Mouse (Mus musculus) adrenal gland, adult 8-10 months (tissue): ENCODE results near the gene Sv2a. TPM values are rescaled to one million over a fixed set of nuclear protein-coding genes. Genes with fewer than 3 reads are reported as not detected.
"Not testable (repeated sequence)": the region's sequence is repeated elsewhere in the genome, so short reads cannot be mapped to it uniquely, and the experiment has no call there.

Source experiments
- DNase-seq: peaks from one replicate; pipeline ENCODE4 v3.0.0; 2022
- total RNA-seq, 4 experiments: library from RNA; stranded (reverse); gene quantifications; 2 replicates each; pipeline ENCODE4 v1.2.4; 2022

Gene Sv2a
- total RNA-seq, 4 experiments from 2014 or later = 9.4 to 16.7 (median 13.6) TPM

DNA sequence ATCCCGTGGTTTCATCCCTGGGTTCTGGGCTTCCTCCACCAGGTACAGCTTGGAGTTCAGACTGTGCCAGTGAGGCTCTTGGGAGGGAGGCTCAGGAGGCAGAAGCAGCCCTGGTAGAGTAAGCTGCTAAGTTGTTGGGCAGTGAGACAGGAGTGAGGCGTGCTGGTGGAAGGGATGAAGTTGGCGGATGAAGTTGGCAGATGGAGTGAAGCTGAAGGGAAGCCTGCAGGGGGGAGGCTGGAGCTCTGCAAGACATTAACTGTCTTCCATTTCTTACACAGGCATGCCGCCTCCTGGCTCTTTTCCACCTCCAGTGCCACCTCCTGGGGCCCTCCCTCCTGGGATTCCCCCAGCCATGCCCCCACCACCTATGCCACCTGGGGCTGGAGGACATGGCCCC is 6.9 kb upstream of the Sv2a start:
- DNase-seq = not testable (repeated sequence)

DNA sequence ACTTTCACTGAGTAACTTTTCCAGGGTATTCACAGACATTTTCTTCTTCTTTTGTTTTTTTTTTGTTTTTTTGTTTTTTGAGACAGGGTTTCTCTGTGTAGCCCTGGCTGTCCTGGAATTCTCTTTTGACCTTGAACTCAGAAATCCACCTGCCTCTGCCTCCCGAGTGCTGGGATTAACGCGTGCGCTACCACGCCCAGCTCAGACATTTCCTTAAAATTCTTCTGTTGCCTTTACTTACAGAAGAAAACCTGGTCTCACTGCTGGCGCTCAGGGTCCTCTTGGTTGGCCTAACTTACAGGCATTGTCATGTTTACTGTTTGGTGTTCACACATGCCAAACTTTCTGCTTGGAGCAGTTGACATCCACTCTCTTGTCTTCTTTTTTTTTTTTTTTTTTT is 5.7 kb upstream of the Sv2a start:
- DNase-seq = no peak

DNA sequence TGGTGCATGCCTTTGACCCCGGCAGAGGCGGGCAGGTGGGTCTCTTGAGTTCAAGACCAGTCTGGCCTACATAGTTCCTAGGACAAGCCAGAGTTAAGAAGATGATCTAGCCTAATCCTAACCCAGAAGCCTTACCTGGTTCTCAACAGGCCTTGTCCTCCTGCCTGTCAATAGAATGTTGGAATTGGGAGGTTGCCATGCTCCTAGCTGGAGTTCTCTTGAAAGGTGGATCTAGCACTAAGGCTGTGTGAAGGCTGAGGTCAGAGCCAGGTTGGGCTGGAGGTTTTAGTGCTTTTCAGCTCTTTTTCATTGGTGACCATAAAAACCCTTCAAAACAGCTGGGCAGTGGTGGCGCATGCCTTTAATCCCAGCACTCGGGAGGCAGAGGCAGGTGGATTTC is 2.5 kb upstream of the Sv2a start:
- no peak for DNase-seq

DNA sequence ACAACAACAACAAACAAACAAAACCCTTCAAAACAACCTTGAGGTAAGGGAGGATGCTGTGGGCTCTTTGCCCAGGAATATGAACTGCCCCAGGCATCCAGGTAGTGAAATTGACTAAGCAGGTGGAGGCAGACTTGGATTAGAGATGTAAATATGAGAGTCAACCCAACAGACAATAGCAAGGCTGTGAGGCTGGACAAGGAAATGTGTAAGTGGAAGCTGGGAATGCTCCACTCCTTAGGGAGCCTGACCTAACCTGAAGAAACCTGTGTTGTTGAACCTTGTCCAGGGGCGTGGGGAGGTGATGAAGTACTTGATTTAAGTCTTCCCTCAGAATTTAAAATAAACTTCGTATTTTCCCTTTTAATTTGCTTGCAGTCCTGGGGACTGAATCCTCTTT is 2.0 kb upstream of the Sv2a start:
- DNase-seq = no peak

DNA sequence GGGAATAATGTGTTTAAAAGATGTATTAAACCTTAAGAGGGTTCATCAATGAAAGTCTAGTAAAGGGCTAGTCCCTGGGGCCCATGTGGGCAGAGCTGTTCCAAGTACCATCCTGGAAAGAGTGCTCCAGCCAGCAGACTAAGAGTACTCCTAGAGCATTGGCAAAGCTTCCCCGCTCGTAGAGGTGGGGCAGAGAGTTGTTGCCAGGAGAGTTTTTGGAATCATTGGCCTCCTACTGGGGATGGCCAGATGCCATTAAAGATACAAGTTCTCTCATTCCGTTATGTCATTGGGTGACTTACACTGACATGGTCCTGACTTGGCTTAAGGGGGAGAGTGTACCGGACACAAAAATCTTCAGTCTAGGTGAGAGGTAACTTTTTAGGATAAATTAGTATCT is 1.4 kb upstream of the Sv2a start:
- DNase-seq = no peak

DNA sequence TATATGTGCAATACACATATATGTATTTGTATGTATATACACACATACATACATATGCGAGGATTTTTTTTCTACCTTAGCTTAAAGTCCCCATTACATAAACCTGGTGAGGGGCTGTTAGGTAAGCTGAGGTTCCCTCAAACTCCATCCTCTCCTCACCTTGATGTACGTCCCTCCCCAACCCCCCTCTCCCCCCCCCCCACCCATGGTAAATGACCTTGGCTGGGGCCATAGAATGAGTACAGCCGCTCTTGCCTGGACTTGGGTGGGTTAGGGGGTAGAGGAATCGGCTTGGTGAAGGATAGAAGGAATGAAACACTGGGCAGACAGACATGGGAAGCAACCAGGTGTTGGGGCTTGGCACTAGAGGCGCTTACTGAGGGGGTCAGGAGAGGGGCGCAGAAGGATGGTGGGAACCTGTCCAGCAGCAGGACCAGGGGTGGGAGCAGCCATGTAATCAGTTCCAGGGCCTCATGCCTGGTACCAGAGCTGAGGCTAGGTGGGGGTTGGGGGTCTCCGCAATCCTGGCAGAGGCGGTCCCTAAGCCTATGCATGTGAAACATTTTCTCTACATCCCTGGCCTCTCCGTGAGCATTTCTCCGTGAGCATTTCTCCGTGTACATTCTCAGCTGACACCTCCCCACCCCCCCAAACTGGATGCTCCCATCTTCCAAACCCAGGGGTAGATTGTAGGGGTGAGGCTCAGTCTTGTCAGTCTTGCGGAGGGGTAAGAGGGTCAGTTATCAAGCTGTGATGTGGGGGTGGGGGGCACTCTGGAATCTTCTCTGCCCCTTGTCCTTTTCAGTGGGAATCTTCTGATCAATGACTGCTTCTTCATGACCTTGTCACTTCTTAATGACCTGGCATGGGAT is 795 bp downstream of the Sv2a start:
- DNase-seq = no peak

DNA sequence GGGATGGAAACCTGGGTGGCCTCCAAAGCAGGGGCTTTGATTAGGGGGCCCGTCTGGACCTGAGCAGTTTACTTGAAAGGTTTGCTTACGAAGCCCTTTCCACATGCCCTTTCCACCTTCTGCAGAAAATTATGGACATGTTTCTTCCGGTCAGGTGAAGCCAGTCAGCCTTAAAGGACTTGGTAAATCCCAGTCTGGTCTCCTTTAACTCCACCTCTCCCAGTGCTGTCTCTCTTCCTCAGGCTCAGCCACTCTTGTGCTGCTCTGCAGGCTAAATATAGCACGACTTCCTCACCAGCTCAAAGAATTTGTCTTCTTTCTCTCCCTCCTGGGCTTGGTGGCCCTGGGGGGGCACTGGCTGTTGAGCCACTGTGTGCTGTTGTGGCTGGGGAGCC is 1.4 kb downstream of the Sv2a start:
- no peak for DNase-seq

DNA sequence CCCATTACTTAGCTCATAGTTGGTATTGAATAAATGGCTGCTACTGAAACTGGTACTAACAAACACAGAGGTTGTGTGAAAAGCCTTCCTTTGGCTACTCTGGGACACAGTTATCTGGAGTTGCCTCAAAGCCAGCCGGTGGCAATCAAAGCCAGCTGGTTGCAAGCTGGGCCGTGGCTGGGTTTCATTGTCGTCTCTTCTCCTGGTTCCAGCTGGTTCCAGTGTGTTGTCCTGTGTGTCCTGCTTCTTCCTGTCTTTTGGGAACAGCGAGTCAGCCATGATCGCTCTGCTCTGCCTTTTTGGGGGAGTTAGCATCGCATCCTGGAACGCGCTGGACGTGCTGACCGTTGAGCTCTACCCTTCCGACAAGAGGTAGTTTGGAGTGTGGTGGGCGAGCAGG is 12.0 kb downstream of the Sv2a start:
- no peak for DNase-seq

DNA sequence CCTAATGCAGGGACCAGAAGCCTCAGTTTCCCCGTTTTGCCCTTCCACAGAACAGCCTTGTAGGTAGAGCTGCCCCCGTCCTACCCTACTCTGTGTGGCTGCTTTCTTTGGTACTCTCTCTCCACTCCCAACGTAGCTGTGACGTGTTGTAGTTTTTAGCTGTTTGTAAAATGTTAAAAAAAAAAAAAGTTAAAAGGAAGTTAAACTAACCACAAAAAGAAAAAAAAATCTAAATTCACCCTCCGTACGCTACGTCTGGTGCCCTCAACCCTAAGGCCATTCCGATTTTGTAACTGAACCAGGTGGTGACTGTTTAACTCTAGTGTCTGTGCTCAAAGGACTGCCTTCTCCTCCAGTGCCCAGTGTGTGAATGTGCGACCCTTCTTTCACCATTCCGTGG is 14.0 kb downstream of the Sv2a start:
- DNase-seq = no peak

DNA sequence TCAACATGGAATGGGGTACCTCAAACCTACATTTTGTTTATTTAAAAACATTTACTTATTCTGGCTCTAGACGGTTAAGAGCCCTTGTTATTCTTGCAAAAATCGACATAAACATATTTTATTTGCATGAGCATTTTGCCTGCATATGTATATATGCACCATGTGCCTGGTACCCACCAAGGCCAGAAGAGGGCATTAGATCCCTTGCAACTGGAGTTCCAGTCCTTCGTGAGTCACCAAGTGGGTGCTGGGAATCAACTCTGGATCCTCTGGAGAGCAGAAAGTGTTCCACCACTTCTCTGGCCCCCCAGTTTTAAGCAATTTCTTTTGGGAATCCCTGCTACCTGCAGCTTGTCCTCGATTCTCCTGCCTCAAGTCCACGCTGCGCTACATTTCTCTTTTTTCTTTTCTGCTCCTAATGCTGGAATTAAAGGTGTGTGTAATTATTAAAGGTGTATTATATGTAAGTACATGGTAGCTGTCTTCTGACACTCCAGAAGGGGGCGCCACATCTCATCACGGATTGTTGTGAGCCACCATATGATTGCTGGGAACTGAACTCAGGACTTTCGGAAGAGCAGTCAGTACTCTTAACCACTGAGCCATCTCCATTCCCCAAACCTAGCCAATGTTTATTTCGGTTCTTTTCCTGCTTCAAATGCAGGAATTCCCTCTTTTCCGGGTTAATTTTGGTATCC is 14.8 kb downstream of the Sv2a start:
- no peak for DNase-seq

DNA sequence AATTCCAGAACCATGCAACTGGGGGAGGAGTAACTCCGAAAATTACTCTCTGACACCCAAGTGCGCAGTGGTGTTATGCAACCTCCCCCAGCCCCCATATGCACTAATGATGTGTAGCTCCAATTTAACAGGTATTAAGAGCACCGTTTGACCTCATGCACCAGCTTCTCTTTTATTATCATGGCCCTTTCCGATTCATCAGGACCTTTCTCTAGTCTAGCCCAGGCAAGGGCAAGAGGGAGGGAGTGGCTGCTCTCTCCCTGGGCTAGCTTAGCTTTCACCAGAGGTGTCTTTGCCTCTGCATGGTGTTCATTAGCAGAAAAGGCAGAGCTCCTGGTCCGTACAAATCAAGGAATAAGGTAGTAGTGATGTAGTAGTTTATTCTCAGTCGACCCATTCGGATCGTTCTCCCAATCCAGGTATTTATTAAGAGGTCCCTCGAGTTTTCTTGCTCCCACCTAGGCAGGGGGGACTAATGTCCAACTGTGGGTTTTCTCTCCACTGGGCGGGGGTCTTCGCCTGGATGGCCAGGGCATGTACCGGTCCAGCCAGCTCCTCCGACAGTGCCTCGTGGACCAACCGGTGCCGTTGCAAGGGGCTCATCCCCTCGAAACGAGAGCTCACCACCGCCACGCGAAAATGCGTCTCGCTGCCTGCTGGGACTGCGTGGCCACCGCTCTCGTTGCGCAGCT is 15.6 kb downstream of the Sv2a start:
- DNase-seq = no peak

DNA sequence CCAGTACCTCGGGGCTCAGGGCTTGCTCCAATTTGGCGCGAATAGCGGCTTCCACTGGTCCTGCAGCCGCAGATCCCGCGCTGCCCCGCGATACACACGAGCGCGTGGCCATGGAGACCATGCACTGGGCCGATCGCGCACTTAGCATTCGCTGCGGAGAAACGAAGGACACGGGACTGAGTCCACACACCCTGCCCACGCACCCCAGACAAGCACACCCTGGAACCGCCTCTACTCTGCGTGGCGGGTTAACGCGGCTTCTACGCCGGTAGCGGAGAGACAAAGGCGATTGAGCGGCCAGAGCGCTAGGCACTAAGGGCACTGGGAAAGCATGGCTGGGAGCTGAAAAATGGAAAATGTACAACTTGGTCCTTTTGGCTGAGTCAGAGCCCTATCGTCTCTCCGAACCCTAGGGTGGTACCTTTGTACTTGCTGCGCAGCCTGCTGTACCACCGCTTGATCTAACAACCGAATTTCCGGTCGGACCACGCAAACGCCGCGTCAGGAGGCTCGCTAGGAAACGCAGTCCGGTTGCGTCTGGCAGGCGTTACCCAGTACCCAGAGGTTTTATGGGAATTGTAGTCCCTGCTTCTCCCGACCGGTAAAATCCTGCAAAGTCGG is 16.3 kb downstream of the Sv2a start:
- DNase-seq = peak; percentile 90

DNA sequence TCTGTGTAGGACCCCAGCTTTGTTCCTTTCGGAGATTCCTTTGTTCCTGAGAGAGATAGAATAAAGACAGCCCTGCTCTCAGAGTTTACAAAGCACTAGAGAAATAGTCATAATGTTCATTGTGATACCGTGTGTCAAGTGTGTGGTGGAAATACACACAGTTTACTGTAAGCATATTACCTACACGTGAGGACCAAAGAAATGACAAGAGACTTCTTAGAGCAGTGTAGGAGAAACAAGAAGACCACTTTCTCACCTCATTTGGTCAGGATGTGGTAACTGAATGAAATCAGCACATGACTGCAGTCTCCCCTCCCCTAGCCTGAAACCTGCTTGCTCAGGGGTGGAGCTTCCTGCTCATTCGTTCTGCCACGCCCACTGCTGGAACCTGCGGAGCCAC is 17.2 kb downstream of the Sv2a start:
- DNase-seq = no peak

DNA sequence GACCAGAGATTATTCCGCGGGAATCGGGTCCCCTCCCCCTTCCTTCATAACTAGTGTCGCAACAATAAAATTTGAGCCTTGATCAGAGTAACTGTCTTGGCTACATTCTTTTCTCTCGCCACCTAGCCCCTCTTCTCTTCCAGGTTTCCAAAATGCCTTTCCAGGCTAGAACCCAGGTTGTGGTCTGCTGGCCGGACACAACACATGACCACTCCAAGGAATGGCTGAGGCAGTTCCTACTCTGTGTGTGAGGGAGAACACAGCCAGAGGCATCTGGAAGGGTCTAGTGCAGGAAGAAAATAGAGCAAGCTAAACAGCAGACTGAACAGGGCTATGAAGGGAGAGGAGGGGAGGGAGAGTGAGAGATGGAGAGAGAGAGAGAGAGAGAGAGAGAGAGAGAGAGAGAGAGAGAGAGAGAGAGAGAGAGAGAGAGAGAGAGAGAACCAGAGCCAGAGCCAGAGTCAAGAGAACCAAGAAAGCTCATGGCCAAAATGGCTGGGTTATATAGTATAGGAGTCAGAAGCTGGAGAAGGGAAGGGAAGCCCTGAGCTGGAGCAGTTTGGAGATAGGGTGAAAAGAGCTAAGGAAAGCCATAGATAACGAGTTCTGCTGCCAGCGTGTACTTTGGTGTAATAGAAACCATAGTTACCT is 17.8 kb downstream of the Sv2a start:
- DNase-seq = not testable (repeated sequence)

DNA sequence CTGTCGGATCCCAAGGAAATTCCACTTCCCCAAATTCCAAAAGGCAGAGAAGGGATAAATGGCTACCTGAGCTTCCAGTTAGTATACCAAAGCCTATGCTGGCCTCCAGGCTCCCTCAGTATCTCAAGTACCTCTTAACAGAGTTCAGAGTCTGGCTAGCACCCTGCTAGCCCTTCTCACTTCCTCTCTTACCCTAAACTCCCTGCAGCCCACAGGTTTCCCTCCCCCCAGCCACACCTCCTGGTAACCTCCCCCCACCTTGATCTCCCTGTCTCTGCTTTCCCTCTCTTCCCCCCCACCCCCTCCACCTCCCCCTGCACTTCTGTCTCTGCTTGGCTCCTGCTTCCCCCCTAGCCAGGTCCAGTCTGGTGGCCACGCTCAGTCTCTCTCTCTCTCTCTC is 18.8 kb downstream of the Sv2a start:
- no peak for DNase-seq

DNA sequence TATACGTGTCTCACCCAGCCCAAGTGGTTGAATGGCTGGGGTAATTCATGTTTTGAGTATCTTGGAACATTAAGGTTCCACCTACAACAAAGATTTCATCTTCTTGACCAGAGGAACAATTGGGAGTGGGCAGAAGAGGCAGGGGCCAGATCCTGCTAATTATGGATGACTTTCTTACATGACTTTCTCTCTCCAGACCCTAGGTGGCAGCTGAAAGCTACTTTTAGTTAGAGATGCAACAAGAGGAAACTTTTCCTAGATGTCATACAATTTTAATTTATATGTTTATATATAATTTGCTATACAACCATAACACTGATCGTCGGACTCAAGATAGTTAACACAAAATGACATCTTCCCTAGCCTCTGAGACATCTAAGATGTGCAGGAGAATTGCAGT is 26.9 kb downstream of the Sv2a start:
- DNase-seq = no peak

DNA sequence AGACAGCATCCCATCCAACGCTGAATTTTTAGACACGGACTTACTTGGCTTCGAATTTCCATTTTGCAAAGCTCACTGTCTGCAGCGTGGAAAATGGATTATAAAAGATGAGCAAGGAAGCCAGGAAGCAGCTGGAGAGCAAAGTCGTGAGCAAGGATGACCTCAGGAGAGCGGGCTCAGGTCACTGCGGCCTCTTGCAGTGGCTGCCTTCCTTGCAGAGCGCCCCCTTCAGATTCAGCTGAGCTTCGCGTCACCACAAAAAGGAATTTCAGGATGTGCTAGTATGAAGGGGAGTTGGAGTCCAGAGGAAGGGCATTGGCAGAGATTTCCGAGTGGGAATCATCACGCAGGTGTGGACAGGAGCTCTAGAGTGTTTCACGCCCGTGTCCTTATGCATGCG is 28.3 kb downstream of the Sv2a start:
- DNase-seq = no peak

DNA sequence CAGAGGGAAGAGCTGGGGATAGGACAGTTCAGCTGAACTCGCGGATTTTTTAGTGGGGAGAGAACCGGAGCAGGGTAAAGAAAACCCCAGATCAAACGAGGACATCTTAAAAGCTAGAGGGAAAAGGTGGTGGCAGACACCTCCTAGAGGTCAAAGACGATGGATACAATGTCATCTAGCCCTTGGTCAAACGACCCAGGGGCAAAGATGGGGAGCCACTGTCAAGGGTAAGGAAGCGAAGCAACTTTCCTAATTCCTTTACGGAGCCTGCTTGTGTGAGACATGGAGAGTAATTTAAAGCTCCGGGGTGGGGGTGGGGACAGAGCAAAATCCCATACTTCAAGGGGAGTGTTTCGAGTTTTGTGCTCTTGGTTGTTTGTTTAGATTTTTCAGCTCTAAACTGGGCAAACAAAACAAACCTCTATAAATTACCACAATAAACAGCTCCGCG is 38.3 kb downstream of the Sv2a start:
- no peak for DNase-seq

DNA sequence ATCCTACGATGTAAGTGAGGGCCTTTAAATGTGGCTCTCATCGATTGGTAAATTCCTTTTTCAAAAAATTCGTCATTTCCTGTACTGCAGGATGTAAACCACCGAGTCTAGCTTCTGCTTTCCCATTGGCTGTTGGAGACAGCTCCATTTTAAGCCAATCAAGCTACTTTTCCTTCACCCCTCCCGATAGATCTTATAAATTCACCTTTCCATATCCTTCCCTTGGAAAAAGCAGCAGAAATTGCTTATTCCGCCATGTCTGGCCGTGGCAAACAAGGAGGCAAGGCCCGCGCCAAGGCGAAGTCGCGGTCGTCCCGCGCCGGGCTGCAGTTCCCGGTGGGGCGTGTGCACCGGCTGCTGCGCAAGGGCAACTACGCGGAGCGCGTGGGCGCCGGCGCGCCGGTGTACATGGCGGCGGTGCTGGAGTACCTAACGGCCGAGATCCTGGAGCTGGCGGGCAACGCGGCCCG is 38.7 kb downstream of the Sv2a start, which contains the start of the genes Bola1 and Hist2h2ab:
Gene Bola1, minus strand, starts transcription at position 49 of the 470 bp plus-strand sequence.
Gene Hist2h2ab, plus strand, starts transcription at position 205 of the 470 bp plus-strand sequence.
- DNase-seq = peak; percentile 66

DNA sequence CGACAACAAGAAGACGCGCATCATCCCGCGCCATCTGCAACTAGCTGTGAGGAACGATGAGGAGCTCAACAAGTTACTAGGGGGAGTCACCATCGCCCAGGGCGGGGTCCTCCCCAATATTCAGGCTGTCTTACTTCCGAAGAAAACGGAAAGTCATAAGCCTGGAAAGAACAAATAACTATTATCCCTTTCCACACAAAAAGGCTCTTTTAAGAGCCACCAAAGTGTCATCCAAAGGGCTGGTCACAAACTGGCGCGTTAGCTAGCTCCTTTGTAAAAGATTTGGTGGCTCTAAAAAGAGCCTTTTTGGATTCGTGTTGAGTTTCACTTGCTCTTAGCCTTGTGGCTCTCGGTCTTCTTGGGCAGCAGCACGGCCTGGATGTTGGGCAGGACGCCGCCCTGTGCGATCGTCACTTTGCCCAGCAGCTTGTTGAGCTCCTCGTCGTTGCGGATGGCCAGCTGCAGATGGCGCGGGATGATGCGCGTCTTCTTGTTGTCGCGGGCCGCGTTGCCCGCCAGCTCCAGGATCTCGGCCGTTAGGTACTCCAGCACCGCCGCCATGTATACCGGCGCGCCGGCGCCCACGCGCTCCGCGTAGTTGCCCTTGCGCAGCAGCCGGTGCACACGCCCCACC is 39.3 kb downstream of the Sv2a start:
- DNase-seq = not testable (repeated sequence)
